Mouse (Mus musculus) T-helper 1 cell (primary cell): ENCODE results near the gene Gm20708.

Experiments
- in situ Hi-C: fragments of 300-600 bp; cut with MboI, MseI; formaldehyde crosslinking; loops from one replicate; pipeline ENCODE4 v1.15.1; 2025; ENCODE audit warnings: high pct_unique_total_duplicates

The Gm20708 gene

DNA sequence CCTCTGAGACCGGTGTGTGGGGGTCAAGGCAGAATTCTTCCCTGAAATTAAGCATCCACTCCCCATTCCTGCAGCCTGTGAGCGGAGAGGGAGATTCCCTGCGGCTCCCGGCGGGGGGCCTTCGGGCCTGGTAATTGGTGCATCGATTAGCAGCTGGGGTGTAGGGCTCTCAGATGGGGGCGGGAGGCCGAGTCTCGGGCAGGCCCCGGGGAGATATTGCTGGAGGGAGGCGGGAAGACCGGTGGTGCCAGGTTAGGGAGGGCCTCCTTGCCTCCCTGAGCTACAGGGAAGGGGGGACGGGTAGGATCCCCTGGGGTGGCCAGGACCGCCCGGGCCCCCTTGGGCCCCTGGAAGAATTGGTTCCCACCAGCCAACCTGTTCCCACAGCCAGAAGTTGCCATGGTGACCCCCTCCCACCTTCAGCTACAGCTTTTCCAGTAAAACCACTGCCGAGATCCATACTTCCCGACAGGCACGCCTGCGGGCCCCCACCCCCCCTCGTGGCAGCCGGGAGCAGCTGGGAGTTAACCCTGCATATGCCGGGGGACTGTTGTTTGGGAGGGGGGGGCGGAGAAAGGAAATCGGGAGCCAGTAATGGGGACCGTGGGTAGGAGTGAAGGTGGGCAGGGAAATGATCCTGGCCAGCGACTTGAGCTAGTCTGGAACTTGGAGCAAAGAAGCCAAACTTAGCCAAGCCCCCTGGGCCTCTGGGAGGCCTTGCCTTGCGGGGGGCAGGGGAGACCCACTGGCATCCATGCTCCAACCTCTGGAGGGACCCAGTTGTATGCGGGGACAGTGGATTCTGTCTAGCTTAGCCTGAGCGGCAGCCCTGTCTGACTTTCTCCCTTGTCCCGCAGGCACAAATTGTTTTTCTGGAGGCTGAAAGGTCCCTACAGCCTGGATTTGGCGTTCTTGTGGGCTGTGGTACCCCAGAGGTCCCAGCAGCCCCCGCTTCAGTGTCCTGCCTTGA, 79.7 kb downstream of the Gm20708 start:
- in situ Hi-C loops: loop anchor here (5.0 kb wide), 2 partner anchors 53 to 1157 kb away; no protein-coding TSS in a partner anchor
